Mouse (Mus musculus): ENCODE data around the gene Hist1h2ai.

- TF ChIP-seq POLR2A (IDR thresholded peaks at IDR 0.05; ENCODE audit: low read depth, low read length) (no peak), CTCF (IDR thresholded peaks at IDR 0.05; ENCODE audit: extremely low read depth, insufficient read length, insufficient replicate concordance, low read depth, low read length) (no peak)
Observed at GRCm38 (mm10) chr13:21697811-21698210, 18.4 kb upstream of the Hist1h2ai start, which contains the start of gene Olfr1359.

Measured in small intestine, adult 2 months (tissue).